Mouse (Mus musculus): ENCODE measurements around the gene Tgfb2. TPM values are rescaled to one million over a fixed set of nuclear protein-coding genes. Genes with fewer than 3 reads are reported as not detected.

The Tgfb2 gene
- total RNA-seq, 2 experiments from 2014 or later: 4.2 to 8.1 TPM

DNA sequence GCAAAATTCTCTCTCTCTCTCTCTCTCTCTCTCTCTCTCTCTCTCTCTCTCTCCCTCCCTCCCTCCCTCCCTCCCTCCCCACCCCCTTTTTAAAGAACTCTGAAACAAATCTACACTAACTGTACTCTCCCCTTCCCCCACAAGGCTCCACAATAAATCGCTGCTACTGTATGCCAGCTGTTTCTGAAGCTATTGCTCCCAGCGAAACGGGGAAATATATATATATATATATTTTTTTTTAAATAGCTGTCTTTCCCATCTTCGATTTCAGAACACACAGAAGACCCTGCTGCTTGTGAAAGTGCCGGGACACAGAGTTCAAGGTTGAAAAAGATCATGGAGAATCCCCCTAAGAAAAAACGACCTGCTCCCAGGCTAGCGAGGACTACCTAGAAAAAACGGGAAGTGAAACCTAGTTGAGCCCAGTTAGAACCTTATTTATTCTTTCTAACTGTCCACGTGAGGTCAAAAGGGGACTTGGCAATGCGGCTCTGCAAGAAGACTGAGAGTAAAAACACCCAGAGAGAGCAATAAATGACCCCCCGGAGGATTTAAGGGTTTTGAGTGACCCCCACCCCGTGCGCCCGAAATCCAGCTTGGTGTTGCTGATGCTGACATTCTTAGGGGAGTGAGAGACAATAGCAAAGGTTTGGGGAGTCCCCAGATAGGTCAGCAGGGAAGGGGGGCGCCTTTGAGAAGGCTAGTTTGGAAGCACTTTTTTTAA lies 2.4 kb downstream of the Tgfb2 start:
- intact Hi-C loops (cut with DNase I): loop anchor here (5.0 to 10.0 kb wide), 2 partner anchors 151 to 589 kb away; partner anchors contain the start of gene Lyplal1
- DNase-seq: peak in 1 of 2 experiments; percentile 22

DNA sequence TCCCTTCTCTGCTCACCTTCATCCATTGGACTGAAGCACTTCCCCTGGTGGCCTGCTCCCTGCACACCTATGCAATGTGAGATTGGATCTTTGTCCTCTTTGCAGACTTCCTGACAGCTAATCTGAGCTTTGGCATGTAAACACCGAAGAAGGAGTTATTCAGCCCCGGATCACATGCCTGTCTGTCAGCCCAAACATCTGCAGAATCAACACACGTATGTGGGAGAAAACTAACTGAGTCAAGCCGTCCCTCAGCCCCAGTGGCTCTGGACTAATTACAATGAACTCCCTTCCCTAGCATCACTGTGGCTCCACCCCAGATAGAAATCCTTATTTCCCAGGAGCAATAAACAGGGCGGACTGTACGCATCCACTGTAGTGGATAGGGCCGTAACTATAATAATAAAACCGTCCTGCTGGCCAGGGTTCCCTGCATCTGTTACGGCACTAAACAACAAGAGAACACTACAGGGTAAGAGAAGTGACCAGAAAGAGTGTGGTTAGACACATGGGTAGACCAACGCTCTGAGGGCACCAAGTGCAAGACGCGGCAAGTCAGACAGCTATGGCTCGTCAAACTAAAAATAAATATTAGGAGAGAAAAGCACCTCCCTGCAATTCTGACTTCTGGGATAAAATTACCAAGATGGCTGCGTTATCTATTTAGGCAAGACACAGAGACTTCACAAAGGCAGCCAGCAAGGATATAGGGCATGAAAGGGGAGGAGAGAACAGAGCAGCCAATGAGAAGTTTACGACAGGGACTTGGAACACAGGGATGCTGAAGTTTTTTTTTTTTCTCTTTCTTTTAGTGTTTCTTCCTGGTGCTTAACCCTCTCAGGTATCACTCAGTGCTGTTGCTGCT lies 3.2 kb downstream of the Tgfb2 start:
- peak in 1 of 2 experiments; percentile 48 for DNase-seq
- intact Hi-C loops (cut with DNase I): loop anchor here (5.0 to 10.0 kb wide), 2 partner anchors 150 to 588 kb away; partner anchors contain the start of gene Lyplal1

DNA sequence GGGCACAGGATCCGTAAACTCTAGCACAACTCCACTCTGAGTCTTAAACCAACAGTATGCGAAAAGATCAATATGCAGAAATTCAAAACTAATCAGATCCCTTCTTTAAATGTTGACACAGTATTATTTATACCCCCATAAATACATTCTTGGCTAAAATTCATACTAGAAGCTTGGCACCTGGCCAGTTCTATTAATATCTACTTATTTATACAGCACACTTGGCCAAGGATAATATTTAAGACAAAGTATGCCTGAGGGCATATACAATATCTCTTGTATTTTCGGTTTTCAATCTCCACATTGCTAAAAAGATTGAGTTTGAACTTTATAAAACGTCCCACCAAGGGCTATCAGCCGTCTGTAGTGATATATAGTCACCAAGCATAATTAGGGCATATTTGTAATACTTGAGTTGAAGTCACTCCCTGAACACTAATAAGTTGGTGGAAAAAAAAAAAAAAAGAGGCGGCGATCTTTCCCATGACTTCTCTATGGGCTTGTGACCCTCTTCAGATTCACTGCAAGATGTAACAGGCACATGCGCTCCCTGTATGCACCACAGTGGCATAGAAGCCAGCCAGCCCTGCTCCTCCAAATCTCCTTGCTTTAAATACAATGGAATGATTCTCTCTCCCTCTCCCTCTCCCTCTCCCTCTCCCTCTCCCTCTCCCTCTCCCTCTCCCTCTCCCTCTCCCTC lies 4.4 kb downstream of the Tgfb2 start:
- intact Hi-C loops (cut with DNase I): loop anchor here (5.0 to 10.0 kb wide), 2 partner anchors 149 to 587 kb away; partner anchors contain the start of gene Lyplal1
- no peak for DNase-seq

- DNase-seq: no peak
- intact Hi-C loops (cut with DNase I): loop anchor here (5.0 to 10.0 kb wide), 2 partner anchors 148 to 586 kb away; partner anchors contain the start of gene Lyplal1
Observed at GRCm38 (mm10) chr1:186700496-186700895, 5.3 kb downstream of the Tgfb2 start.

GRCm38 (mm10) chr1:186698583-186699338 lies 7.0 kb downstream of the Tgfb2 start:
- DNase-seq: peak in 1 of 2 experiments; percentile 46

GRCm38 (mm10) chr1:186696231-186696630 lies 9.6 kb downstream of the Tgfb2 start:
- intact Hi-C loops (cut with DNase I): no loop called here

More at GRCm38 (mm10) chr1:186698583-186699338, 7.0 kb downstream of the Tgfb2 start:
- intact Hi-C loops (cut with DNase I): no loop called here

GRCm38 (mm10) chr1:186695361-186695760 lies 10.4 kb downstream of the Tgfb2 start:
- intact Hi-C loops (cut with DNase I): no loop called here
- DNase-seq: peak in 1 of 2 experiments; percentile 46

More at GRCm38 (mm10) chr1:186696231-186696630, 9.6 kb downstream of the Tgfb2 start:
- DNase-seq: no peak

- intact Hi-C loops (cut with DNase I): no loop called here
Observed at GRCm38 (mm10) chr1:186692370-186692769, 13.4 kb downstream of the Tgfb2 start.

GRCm38 (mm10) chr1:186691708-186692107 lies 14.1 kb downstream of the Tgfb2 start:
- intact Hi-C loops (cut with DNase I): no loop called here

More at GRCm38 (mm10) chr1:186692370-186692769, 13.4 kb downstream of the Tgfb2 start:
- no peak for DNase-seq

GRCm38 (mm10) chr1:186684041-186684440 lies 21.7 kb downstream of the Tgfb2 start:
- intact Hi-C loops (cut with DNase I): no loop called here
- DNase-seq: no peak

More at GRCm38 (mm10) chr1:186691708-186692107, 14.1 kb downstream of the Tgfb2 start:
- no peak for DNase-seq

DNA sequence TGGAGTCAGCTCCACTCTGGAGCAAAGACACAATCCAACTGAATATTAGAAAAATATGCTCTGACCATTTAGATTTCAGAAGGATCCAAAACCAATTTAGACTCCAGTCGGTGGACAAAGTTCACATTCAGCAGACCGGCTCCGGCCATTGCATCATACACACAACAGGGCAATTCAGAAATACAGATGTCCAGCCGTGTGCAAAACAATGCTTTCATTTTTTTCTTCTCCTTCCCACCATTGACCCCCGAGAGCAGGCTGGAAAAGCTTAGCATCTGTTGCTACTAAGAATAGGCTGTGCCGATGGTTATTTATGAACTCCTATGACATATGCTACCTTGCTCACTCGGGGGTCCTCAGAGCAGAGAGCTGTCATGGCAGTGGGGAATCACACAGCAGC lies 23.2 kb downstream of the Tgfb2 start:
- DNase-seq: no peak
- intact Hi-C loops (cut with DNase I): no loop called here

DNA sequence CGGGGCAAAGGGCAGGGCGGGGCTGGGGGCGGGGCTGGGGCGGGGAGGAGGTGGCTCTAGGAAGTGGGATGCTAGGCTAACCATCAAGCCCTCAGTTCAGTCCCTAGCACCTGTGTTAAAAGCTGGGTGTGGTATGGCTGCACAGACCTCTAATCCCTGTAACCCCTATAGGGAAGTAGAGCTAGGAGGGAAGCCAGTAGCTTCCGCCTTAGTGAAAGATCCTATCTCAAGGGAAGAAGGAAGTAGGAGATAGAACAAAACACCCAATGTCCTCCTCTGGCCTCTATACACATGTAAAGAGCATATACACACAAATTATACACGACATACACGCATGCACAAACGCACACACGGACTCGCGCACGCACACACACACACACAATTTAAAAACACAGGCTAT lies 28.2 kb downstream of the Tgfb2 start:
- intact Hi-C loops (cut with DNase I): no loop called here
- DNase-seq: no peak

DNA sequence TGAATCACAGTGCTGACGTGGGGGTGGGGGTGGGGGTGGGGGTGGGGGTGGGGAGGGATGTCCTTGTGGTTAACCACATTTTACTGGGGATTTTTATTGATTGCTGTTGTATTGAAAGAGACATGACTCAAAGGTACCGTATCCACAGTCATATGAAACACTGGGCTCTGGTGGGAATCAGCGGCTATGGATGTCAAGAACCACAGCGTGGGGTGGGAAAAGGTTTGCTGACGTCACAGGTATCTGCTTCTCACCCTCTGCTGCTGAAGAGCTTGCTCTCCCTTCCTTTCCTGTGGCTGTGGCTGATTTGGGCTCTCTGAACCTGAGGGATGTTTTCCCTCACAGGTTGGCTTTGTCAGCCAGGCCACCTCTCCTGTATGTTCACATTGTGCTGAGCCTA lies 29.6 kb downstream of the Tgfb2 start:
- DNase-seq: no peak
- intact Hi-C loops (cut with DNase I): no loop called here

DNA sequence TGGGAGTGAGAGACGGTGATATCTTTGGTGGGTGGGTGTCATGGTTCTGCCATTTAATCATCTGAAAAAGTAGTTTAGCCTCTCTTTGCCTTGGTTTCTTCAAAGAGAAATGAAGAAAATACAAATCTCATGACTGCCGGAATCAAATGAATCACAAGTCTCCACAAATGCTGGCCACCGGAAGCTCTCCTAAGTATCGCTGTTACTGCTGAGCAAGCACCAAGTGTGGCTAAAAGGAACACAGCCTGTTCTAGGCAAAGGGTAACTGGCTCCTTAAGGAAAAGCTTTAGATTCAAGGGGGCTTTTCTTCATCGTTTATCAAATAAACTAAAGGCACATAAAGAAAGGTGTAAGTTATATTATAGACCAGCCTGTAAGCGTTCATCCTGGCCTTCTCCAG lies 30.5 kb downstream of the Tgfb2 start:
- intact Hi-C loops (cut with DNase I): no loop called here

GRCm38 (mm10) chr1:186674621-186675020 lies 31.2 kb downstream of the Tgfb2 start:
- intact Hi-C loops (cut with DNase I): no loop called here
- DNase-seq: no peak

More for the DNA sequence above, 30.5 kb downstream of the Tgfb2 start:
- no peak for DNase-seq

- DNase-seq: no peak
- intact Hi-C loops (cut with DNase I): no loop called here
Observed at GRCm38 (mm10) chr1:186673166-186673565, 32.6 kb downstream of the Tgfb2 start.

DNA sequence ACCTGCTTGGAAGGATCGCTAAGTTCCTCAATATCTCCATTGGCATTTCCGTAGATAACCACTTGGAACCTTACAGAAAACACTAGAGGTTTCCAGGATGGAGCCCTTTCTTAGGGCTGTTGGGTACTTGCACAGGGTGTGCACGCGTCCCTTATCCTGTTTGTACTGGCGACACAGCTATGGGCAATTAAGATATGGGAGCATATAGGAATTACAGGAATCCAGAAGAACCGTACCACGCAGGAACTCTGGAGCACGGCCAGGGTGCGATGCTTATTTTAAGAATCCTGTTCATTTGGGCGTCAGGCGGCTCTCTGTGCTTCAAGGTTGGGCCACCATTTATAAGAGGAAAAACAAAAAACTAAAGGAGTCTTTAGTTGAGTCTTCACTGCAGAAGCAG lies 42.4 kb downstream of the Tgfb2 start:
- intact Hi-C loops (cut with DNase I): no loop called here
- DNase-seq: no peak

DNA sequence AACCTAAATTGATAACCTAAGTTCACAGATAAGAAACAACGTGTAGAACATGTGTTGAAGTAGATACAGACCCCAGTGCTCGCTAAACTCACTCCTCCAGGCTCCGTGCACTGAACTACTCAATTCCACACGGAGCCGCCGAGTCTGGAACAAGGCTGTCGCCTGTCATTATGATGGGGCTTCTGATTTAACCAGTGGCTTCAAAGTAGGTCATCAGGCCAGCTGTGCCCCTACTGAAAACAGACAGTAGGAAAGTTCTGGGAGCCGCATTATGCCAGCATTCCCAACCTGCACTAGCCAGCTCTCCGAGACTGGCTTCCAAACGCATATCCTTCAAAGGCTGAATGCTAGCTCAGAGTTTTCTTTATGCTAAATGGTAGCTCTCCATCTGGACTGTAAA lies 42.8 kb downstream of the Tgfb2 start:
- intact Hi-C loops (cut with DNase I): no loop called here
- no peak for DNase-seq

DNA sequence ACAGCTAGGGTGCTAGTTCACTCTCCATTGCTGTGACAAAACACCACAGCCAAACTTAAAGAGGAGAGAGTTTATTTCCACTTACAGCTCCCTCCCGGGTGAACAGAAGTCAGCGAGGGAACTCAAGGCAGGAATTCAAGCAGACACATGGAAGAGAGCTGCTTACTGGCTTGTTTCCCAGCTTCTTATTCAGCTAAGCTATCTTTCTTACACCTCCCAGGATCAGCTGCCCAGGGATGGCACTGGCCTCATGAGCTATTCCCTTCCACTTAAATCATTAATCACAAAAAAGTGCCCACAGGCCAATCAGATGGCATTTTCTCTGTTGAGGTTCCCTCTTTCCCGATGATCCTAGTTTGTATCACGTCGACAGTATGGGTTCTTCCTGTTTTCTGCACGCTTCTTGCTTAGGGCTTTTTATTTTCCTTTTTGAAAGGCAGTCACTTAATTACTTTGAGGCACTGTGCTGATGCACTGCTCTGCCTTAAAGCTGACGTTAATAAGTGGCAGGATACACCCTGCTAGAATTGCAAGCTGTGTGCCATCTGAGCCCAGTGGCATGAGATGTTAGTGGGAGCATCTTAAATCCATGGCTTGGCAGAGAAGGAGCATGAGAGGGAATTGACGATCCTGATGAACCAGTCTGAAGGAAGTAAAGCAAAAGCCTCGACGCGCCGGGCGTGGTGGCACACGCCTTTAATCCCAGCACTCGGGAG lies 44.4 kb downstream of the Tgfb2 start:
- intact Hi-C loops (cut with DNase I): no loop called here
- no peak for DNase-seq

Measured in heart, postnatal 36 days (tissue).